Mouse (Mus musculus): Measurements from ENCODE around the gene Ugt2b38.
"Not testable (repeated sequence)": the region's sequence is repeated elsewhere in the genome, so short reads cannot be mapped to it uniquely, and the experiment has no call there.

Ugt2b38 gene

GRCm38 (mm10) chr5:87424041-87424440 is at the start of gene Ugt2b38:
TSS of gene Ugt2b38 (minus strand) at chr5:87424203.
- not testable (repeated sequence) for ATAC-seq (ENCODE audit: insufficient number of reproducible peaks, low FRiP score, low TSS enrichment)

- no peak for ATAC-seq (ENCODE audit: insufficient number of reproducible peaks, low FRiP score, low TSS enrichment)
Measured at GRCm38 (mm10) chr5:87458810-87459209, 34.8 kb upstream of the Ugt2b38 start.

- no peak for ATAC-seq (ENCODE audit: insufficient number of reproducible peaks, low FRiP score, low TSS enrichment)
Measured at GRCm38 (mm10) chr5:87457701-87458100, 33.7 kb upstream of the Ugt2b38 start.

GRCm38 (mm10) chr5:87456216-87456850 is 32.3 kb upstream of the Ugt2b38 start:
- ATAC-seq (ENCODE audit: insufficient number of reproducible peaks, low FRiP score, low TSS enrichment), result no peak

- ATAC-seq (ENCODE audit: insufficient number of reproducible peaks, low FRiP score, low TSS enrichment), result no peak
Measured at GRCm38 (mm10) chr5:87455519-87455918, 31.5 kb upstream of the Ugt2b38 start.

GRCm38 (mm10) chr5:87452514-87452913 is 28.5 kb upstream of the Ugt2b38 start:
- ATAC-seq (ENCODE audit: insufficient number of reproducible peaks, low FRiP score, low TSS enrichment), result not testable (repeated sequence)

GRCm38 (mm10) chr5:87436264-87436663 is 12.3 kb upstream of the Ugt2b38 start:
- ATAC-seq (ENCODE audit: insufficient number of reproducible peaks, low FRiP score, low TSS enrichment), result no peak

GRCm38 (mm10) chr5:87425676-87426075 is 1.7 kb upstream of the Ugt2b38 start:
- no peak for ATAC-seq (ENCODE audit: insufficient number of reproducible peaks, low FRiP score, low TSS enrichment)

- ATAC-seq (ENCODE audit: insufficient number of reproducible peaks, low FRiP score, low TSS enrichment), result no peak
Measured at GRCm38 (mm10) chr5:87396968-87397367, 27.0 kb downstream of the Ugt2b38 start.

GRCm38 (mm10) chr5:87390818-87391217 is 33.2 kb downstream of the Ugt2b38 start:
- no peak for ATAC-seq (ENCODE audit: insufficient number of reproducible peaks, low FRiP score, low TSS enrichment)

- ATAC-seq (ENCODE audit: insufficient number of reproducible peaks, low FRiP score, low TSS enrichment), result no peak
Measured at GRCm38 (mm10) chr5:87380234-87380633, 43.8 kb downstream of the Ugt2b38 start.

GRCm38 (mm10) chr5:87379825-87380224 is 44.2 kb downstream of the Ugt2b38 start:
- no peak for ATAC-seq (ENCODE audit: insufficient number of reproducible peaks, low FRiP score, low TSS enrichment)

- no peak for ATAC-seq (ENCODE audit: insufficient number of reproducible peaks, low FRiP score, low TSS enrichment)
Measured at GRCm38 (mm10) chr5:87375874-87376383, 48.1 kb downstream of the Ugt2b38 start.

GRCm38 (mm10) chr5:87373502-87373863 is 50.5 kb downstream of the Ugt2b38 start:
- ATAC-seq (ENCODE audit: insufficient number of reproducible peaks, low FRiP score, low TSS enrichment), result no peak

- ATAC-seq (ENCODE audit: insufficient number of reproducible peaks, low FRiP score, low TSS enrichment), result not testable (repeated sequence)
Measured at GRCm38 (mm10) chr5:87372788-87373501, 51.1 kb downstream of the Ugt2b38 start.
